Mouse (Mus musculus): Measurements from ENCODE around the gene Pkd1l2.
A peak's percentile ranks its signal among the peaks of the same experiment; 100 is the strongest.

Gene Pkd1l2

GRCm38 (mm10) chr8:117085521-117085920 is 3.3 kb upstream of the Pkd1l2 start:
- DNase-seq (ENCODE audit: low read depth, low spot score), result no peak

- no peak for DNase-seq (ENCODE audit: low read depth, low spot score)
These were observed 804 bp upstream of the Pkd1l2 start for GRCm38 (mm10) chr8:117082947-117083559.

- DNase-seq (ENCODE audit: low read depth, low spot score), result peak; percentile 82
These were observed 2.6 kb downstream of the Pkd1l2 start for GRCm38 (mm10) chr8:117079652-117080051.

GRCm38 (mm10) chr8:117078367-117078926 is 3.8 kb downstream of the Pkd1l2 start:
- no peak for DNase-seq (ENCODE audit: low read depth, low spot score)

GRCm38 (mm10) chr8:117074350-117075182 is 7.7 kb downstream of the Pkd1l2 start:
- DNase-seq (ENCODE audit: low read depth, low spot score), result no peak

GRCm38 (mm10) chr8:117069708-117070107 is 12.5 kb downstream of the Pkd1l2 start:
- no peak for DNase-seq (ENCODE audit: low read depth, low spot score)

GRCm38 (mm10) chr8:117068294-117068693 is 14.0 kb downstream of the Pkd1l2 start:
- peak; percentile 22 for DNase-seq (ENCODE audit: low read depth, low spot score)

GRCm38 (mm10) chr8:117067396-117067795 is 14.9 kb downstream of the Pkd1l2 start:
- no peak for DNase-seq (ENCODE audit: low read depth, low spot score)

GRCm38 (mm10) chr8:117066955-117067354 is 15.3 kb downstream of the Pkd1l2 start:
- no peak for DNase-seq (ENCODE audit: low read depth, low spot score)

GRCm38 (mm10) chr8:117061180-117061880 is 20.9 kb downstream of the Pkd1l2 start:
- DNase-seq (ENCODE audit: low read depth, low spot score), result no peak

GRCm38 (mm10) chr8:117060306-117060705 is 21.9 kb downstream of the Pkd1l2 start:
- peak; percentile 47 for DNase-seq (ENCODE audit: low read depth, low spot score)

GRCm38 (mm10) chr8:117059021-117059420 is 23.2 kb downstream of the Pkd1l2 start:
- DNase-seq (ENCODE audit: low read depth, low spot score), result peak; percentile 30

- DNase-seq (ENCODE audit: low read depth, low spot score), result no peak
These were observed 27.2 kb downstream of the Pkd1l2 start for GRCm38 (mm10) chr8:117055097-117055496.

GRCm38 (mm10) chr8:117054146-117054545 is 28.1 kb downstream of the Pkd1l2 start:
- no peak for DNase-seq (ENCODE audit: low read depth, low spot score)

GRCm38 (mm10) chr8:117053135-117054079 is 28.8 kb downstream of the Pkd1l2 start:
- peak; percentile 81 for DNase-seq (ENCODE audit: low read depth, low spot score)

- no peak for DNase-seq (ENCODE audit: low read depth, low spot score)
These were observed 30.9 kb downstream of the Pkd1l2 start for GRCm38 (mm10) chr8:117051316-117051715.

GRCm38 (mm10) chr8:117050763-117051162 is 31.5 kb downstream of the Pkd1l2 start:
- no peak for DNase-seq (ENCODE audit: low read depth, low spot score)

- peak; percentile 50 for DNase-seq (ENCODE audit: low read depth, low spot score)
These were observed 32.8 kb downstream of the Pkd1l2 start for GRCm38 (mm10) chr8:117049444-117049843.

GRCm38 (mm10) chr8:117043584-117043983 is 38.7 kb downstream of the Pkd1l2 start:
- DNase-seq (ENCODE audit: low read depth, low spot score), result no peak

GRCm38 (mm10) chr8:117039843-117040242 is 42.4 kb downstream of the Pkd1l2 start:
- peak; percentile 31 for DNase-seq (ENCODE audit: low read depth, low spot score)

- no peak for DNase-seq (ENCODE audit: low read depth, low spot score)
These were observed 44.8 kb downstream of the Pkd1l2 start for GRCm38 (mm10) chr8:117037374-117037935.

Data from ES-CJ7 (cell line).